Mouse (Mus musculus) naive thymus-derived CD4-positive, alpha-beta T cell, adult 2 months (primary cell): Measurements from ENCODE around the gene Crx.
A peak's percentile ranks its signal among the peaks of the same experiment; 100 is the strongest.
"Not testable (repeated sequence)": the region's sequence is repeated elsewhere in the genome, so short reads cannot be mapped to it uniquely, and the experiment has no call there.

ENCODE experiments used
- DNase-seq: peaks from one replicate; pipeline ENCODE4 v3.0.0-alpha.2; 2011; ENCODE audit warnings: low read depth

The Crx gene

DNA sequence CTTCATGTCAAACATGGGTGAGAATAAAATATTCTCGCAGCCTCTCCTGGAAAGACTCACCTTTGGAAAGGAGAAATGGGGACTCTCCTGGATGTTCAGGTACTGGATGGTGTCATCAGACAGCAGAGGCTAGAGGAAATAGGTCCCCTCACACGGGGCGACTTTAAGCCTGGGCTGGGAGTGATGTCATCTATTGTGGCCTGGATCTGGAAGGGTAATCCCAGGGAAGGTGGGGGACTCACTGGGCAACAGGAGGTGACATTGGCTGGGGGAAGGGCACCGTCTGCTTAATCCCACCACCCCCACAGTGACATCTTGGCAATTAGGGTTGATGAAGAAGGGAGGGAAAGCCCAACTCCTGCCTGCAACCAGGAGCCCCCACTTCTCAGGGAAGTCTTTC lies at the start of gene Crx:
Gene Crx (minus strand): TSS at position 213 of the 400 bp plus-strand sequence.
- DNase-seq: no peak

DNA sequence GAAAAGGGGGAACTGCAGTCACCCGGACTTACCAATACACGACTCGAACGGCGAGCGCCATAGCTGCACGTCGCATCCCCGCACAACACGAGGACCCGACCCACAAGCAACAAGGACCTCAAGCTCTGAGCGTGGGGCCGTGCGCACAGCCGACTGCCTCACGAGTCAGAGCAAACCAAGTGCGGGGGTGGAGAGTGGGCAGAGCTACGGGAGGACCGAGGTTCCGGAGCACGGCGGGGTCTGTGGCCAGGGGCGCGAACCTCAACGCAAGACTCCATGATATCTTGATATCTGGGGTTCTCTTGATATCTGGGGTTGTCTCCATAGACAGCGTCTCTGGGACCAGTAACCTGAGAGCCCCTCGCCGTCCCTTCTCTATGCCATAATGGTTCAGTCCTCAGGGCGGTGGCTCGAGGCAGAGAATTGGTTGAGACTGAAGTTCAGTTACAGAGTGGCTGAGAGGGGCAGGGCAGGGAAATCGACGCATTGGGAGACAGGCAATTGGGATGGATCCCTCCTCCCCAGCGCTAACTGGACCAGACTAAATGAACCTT lies 42.5 kb upstream of the Crx start, which contains the start of gene Selenow:
Gene Selenow (minus strand): TSS at position 183 of the 554 bp plus-strand sequence.
- peak; percentile 97 for DNase-seq

DNA sequence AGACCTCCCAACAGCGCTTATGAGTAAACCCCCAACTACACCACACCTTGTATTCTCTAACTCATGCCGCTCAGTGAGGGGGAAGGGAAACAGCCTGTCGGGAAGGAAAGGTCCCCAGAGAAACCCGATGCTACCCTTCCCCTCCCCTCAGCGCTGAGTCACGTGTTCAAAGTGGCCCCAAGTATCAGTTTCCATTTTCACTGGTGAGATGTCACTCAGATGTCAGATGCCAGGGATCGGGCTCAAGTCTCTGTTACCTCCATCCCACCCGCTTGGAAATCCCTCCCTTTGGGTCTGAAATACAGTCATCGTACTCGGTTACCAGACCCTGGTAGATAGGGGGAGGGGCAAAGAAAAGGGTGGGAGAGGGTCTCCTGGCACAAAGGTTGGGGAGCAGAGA lies 42.0 kb upstream of the Crx start:
- DNase-seq: peak; percentile 74

DNA sequence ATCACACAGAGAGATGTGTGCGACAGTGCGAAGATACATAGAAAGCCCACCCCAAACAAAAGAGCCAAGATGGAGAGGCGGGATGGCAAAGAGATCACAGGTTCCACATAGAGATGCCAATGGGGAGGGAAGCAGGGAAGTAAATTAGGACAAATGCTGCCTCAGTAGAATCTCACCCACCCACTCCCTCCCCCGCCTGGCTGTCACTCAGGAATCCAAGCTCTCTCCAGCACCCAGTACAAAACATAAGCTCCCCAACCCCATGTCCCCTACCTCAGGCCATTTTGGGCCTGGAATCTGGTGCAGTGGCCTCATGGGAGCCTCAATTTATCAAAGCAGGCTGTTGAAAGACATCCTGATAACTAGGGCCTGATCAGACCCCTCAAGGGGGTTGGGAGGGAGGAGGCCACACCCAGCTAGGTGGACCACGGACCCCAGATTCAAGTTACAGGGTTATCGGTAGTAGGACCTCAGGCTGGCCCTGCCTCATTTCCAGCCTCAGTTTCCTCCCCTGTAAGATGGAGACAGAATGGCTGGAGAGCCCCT lies 41.0 kb upstream of the Crx start:
- no peak for DNase-seq

DNA sequence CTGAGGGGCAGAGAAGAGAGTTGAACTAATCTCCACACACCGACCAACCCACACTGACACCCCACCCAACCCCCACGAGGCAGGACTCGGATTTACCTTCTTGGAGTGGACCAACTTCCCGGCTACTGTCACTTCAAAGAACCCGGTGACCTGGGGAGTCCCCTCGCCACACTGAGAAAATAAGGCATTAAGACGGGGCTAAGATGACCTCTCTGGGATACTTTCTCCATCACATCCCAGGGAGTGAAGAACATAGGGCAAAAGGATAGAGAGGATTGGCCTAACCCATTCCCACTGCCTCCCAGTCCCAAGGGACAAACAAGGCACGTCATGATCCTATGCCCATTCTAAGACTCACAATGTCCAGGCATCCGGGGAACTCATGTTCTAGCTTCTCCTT lies 40.2 kb upstream of the Crx start:
- DNase-seq: no peak

DNA sequence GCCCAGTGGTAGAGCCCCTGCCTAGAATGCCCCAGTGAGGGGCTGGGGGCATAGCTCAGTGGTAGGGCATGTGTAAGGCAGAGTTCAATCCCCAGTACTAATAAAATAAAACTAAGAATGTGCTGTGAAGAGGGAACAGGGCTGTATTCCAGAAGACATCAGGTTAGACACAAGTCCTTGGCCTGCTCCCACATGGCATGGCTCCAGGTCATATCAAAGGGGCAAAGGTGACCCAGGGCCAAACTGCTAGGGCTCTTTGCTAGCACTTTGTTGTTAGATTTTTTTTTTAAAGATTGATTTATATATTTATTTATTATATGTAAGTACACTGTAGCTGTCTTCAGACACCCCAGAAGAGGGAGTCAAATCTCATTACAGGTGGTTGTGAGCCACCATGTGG lies 38.6 kb upstream of the Crx start:
- no peak for DNase-seq

DNA sequence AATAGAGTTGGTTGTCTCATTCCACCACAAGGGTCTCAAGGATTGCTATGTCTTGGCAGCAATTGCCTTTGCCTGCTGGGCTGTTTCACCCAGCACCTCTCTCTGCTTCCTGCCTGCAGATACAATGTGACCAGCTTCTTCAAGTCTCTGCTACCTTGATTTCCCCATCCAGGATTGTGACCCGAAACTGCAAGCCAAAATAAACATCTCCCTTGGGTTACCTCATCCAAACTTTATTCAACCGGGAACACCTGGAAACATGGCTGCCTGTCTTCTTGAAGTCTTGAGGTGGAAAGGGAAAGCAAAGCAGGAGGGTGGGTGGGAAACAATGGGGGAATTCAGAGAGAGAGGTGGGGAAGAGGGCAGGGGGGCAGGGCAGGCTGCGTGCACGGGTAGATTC lies 37.2 kb upstream of the Crx start:
- no peak for DNase-seq

DNA sequence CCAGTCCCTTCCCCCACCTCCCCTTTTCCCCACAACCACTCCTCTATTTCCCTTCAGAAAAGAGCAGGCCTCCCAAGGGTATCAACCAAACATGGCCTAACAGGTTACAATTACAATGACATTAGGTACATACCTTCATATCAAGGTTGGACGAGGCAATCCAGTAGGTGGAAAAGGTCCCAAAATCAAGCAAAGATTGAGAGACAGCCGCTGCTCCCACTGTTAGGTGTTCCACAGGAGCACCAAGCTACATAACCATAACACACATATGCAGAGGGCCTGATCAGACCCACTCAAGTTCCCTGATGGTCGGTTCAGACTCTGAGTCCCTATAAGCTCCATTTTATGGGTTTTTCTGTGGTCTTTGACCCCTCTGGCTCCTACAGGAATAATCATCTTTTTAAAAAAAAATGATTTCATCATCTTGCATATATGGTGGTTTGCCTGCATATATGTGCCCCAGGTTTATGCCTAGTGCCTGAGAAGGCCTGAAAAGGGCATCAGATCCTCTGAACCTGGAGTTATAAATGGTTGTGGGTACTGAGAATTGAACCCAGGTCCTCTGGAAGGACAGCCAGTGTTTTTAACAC lies 36.5 kb upstream of the Crx start:
- DNase-seq: no peak

DNA sequence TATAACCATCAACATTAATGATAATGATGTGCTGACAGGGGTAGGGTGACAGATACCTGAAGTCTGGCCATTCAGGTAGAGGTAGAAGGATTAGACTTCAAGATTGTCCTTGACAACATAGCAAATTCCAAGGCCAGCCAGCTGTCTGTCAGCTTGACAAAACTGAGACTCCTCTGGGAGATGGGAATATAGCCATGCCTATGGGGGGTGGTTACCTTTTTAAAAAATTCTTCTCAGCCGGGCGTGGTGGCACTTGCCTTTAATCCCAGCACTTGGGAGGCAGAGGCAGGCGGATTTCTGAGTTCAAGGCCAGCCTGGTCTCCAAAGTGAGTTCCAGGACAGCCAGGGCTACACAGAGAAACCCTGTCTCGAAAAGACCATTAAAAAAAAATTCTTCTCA lies 35.9 kb upstream of the Crx start:
- not testable (repeated sequence) for DNase-seq

DNA sequence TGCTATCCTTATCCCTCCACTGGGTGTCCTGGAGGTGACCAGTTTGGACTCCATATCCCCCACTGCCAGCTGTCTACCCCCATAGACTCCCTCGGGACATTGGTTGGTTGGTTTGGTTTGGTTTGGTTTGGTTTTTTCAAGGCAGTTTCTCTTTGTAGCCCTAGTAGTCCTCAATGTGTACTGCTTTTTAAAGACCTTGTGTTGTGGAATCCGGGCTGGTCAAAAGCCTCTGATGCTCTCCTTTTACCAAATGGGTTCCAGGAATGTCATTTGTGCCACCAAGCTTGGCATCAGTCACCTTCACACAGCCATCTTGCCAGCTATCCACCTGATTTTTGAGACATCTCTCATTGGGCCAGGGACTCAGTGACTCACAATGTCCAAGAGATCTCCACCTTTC lies 35.0 kb upstream of the Crx start:
- DNase-seq: no peak

DNA sequence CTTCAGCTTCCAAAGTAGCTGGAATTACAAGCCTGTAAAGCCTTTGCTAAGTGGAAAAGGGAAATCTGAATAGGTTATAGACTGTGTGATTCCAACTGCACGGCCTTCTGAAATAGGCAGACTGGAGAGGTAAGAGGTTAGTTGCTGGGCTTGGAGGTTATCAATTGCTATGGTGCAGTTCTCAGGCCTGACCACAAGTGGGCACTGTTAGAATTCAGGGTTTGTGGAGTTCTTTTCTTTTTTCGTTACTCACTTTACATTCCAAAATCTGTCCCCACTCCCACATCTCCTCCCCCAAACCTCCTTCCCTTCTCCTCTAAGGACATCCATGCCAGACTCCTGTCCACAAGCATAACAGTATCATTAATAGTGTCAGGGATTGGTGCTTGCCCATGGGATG lies 34.5 kb upstream of the Crx start:
- DNase-seq: peak; percentile 80

DNA sequence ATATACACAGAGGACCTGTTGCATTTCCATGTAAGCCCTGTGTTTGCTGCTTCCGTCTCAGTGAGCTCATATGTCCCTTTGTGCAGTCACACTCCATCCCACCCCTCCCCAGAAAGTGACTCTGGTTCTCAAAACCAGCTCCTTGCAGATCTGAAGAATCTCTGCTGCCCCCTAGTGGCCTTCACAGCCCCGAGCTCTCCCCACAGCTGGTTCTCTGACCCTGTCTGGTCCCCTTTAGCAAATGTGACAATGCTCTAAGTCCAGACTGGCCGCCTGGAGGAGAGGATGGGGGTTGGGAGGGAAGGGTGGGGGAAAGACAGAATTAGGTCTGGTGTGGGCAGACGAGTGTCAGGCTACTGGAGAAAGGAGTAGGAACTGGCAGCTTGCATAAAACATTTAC lies 32.4 kb upstream of the Crx start:
- DNase-seq: peak; percentile 86

DNA sequence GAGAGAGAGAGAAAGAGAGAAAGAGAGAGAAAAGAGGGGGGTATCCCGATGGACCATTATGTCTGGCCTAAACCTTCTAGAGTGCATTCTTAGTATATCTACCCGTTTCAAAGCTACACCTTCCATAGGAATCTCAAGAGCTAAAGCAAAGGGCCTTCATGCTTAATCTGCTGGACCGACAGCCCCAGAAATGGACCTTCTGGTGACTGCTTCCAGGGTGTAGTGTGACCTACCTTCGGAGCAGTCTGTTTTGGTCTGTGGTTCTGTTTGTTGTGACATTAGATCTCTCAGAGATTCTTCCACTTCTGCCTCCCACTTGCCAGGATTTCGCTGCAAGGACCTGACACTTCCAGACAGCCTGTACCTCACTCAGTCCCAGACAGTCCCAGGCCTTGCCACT lies 30.8 kb upstream of the Crx start:
- DNase-seq: no peak

DNA sequence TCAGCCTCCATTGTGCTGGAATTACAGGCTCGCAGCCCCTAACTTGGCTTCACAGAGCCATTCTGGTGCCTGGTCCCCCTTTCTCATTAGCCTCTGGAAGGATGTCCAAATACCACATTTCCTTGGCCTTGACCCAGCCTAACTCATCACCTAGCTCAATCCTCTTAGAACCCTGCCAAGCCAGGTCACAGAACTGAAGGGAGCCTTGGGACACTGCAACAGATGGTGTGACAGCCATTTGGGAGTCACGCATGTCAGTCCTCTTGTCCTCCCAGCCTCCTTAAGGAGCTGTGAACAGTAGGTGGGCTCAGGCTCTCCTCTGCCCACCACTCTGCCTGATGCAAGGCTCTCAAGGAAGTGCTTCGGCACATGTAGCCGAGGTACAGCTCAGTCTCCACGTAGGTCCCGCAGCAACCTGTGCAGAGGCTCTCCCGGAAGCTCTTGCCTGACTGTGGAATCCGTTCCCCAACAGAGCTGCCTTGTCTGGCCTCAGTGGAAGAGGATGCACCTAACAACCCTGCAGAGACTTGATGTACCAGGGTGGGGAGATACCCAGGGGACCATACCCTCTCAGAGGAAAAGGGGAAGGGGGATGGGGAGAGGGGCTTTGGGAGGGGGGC lies 28.3 kb upstream of the Crx start:
- DNase-seq: no peak

DNA sequence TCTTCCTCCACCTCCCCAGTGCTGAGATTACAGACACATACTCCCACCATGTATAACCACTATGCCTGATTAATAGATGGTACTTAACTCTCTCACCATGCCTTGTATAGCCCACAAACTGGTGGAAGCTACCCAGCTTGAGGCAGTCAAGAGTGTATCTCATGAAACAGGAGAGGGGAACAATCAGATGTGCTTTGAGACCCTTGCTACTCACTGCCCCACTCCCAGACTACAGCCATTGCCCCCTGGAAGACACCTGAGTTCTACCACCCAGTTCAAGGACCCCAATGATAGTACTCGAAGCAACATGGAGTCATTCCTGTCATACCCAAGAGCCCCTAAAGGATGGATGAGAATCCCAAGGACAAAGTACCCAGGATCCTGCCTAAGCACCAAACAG lies 26.8 kb upstream of the Crx start:
- no peak for DNase-seq

DNA sequence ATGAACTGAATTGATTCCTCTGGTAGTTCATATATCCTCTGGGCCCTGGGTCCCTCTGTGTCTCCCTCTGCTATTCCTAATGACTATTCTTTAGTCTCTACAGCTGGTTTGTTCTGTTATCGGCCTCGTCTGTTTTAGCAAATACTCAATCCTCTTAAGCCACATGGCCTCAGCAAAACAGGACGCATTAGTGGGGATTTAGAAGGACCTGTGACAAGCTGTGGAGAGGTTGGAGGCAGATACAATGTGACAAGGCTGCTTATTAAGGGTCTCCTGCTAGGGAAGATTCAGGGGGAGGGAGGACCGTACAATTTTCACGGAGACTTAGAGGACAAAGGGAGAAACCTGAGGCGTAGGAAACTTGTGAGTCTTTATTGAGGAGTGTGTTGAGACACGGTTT lies 26.1 kb upstream of the Crx start:
- no peak for DNase-seq

DNA sequence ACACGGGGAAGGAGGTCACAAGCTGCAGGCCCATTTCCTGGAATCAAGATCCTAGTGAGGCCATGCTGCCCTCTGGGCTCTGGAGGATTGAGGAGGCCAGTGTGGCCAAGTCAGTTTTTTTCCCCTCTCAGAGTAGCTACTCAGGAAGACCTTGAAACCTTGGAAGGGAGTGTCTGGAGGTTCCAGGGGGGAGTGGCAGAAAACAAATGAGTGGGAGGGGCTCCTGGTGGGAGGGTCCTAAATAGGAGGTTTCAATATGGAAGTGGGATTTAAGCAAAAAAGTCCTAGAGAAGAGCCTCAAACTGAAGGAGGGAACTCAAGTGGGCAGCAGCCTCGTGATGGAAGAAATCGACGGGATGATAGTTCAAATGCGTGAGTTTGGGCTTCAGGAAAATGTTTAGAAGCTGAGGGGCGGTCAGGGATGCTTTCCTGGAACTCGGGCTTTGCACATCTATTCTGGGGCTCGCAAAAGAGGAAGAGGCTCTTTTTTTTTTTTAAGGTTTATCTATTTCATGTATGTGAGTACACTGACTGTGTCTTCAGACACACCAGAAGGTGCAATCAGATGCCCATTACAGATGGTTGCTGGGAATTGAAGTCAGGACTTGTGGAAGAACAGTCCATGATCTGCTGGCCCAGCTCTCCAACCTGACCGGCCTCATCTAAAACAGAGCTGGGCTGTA lies 21.7 kb upstream of the Crx start:
- DNase-seq: no peak

DNA sequence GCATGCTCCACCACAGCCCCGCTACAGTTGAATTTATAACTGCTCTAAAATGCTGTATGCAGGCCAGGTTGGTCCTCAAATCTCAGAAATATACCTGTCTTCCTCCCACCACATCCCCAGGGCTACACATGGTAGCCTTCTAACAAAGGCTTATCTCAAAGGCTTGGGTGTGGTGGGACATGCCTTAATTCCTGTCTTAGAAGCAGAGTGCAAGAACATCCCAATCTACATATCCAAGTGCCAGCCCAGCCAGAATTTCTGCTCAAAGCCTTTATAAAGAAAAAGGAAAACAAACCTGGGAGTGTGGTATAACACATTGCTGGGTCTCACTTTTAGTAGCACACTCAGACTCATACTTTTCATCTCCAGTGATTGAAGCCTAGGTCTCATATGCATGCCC lies 14.5 kb upstream of the Crx start:
- no peak for DNase-seq

DNA sequence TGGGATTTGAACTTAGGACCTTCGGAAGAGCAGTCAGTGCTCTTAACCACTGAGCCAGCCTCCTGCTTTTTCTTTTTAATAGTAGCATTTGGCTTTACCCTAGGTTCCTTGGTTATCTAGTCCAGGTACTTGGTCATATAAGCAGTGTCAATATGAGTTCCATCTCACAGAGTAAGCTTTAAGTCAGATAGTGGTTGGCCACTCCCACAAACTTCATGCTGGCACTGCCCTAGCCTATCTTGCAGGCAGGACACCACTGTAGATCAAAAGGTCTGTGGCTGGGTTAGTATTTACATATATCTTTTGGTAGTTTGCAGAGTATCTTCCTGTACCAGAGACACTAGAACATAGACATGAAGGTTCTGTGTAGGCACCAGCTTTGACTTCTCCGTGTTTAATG lies 4.4 kb upstream of the Crx start:
- no peak for DNase-seq

DNA sequence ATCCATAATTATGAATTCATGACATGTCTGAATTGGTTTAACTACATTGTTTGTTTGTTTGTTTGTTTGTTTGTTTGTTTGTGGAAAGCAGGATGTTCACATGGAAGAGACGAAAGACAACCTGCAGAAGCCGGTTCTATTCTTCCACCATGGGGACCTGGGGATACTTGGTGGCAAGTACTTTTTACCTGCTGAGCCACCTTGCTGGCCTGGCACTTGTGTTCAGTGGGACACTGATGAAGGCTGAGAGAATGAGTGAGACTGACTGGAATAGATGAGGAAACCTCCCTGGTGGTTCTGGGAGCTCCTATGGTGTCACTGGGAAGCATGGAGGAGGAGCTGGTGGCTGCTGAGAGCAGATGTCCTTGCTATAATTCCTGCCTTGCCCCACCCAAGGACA lies 2.5 kb upstream of the Crx start, which contains the start of gene Crxos:
Gene Crxos (plus strand): TSS at position 301 of the 400 bp plus-strand sequence.
- DNase-seq: no peak

DNA sequence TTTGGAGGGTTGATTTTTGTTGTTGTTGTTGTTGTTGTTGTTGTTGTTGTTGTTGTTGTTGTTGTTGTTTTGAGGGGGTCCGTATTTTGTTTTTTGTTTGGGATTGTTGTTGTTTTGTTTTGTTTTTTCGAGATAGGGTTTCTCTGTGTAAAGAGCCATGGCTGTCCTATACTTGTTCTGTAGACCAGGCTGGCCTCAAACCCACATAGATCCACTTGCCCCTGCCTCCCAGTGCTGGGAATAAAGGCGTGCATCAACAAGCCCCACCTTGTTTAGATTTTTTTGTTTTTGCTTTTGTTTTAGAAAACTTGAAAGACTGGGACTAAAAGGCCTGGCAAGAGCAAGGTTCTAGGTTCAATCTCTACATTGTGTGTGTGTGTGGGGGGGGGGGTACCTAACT lies 2.1 kb upstream of the Crx start:
- DNase-seq: no peak

DNA sequence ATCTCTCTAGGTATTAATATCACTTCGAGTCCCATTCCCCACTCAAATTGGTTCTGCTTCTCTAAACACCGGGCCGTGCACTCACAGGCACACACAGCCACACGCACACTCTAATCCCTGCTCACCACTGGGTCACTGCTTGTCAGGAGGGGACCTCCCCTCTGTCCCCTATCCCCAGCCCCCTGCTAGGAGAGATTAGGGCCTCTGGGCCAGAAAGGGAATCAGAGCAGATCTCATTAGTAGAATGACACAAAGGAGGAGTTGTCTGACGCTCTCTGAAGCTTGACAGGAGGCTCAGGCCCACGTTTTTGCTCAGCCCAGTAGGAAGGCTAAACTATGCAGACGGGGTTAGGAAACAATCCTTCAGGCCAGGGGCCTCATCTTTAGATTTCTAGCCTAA lies 1.6 kb upstream of the Crx start:
- no peak for DNase-seq

DNA sequence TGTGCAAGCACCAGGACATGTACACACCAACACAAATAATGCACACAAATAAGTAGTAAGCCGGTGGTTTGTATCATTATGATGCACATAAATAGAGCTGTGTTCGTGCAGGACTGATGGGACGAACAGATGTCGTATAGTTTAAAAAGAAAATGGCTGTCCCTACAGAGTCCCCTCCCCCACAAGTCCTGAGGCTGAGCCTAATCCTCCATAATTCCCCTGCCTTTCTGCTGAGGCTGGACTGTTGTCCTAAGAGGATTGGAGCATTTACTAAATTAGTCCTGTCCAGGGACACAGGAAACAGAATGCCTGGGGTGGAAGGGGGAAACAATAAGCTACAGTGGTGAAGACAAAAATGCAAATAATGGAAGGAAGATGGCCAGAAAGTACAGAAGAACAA lies 15.7 kb downstream of the Crx start:
- no peak for DNase-seq
